Mouse (Mus musculus): ENCODE measurements around the gene Ppm1l.
A peak's percentile ranks its signal among the peaks of the same experiment; 100 is the strongest.

Gene Ppm1l

DNA sequence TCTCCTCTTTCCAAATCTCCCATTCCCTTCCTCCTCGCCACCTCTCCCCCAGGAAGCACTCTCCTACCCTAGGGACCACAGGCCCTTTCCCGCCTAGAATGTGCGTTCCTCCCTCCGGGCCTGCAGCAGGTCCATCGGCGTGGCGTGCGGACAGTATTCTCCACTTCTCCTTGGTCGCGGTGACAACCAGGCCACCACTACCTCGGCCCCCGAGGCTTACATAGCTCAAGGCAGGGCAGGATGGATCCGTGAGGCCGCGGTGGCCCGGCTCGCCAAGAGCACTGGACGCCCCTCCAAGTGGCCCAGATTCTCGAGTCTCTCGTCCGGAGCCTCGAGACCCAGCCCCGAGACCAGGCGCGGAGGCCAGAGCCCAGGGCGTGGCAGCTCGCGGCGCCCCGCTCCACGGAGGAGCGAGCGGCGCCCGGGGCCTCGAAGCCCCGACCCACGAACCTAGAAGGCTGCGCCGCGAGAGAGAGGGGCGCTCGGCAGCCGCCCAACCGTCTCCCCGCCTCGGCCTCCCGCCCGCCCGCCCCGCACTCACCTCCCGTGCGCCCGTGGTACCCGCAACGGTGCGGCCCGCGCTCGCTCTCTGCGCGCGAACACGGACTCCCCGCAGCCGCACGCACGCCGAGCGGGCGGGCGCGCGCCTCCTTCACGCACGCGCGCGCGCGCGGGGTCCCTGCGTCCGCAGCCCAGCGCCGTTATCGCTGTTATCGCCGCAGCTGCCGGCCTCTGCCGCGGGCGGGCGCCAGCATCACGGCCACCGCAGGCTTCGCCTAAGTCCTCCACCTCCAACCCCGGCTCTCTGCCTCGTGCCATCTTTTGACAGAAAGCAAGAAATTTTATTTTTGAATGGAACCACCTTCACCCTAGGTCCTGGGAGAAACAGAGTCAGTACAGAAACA lies 281.9 kb downstream of the Ppm1l start, which contains the start of gene B3galnt1:
TSS of gene B3galnt1 (minus strand) at position 700 of the 905 bp plus-strand sequence.
- peak; percentile 76 for DNase-seq (ENCODE audit: low spot score)

DNA sequence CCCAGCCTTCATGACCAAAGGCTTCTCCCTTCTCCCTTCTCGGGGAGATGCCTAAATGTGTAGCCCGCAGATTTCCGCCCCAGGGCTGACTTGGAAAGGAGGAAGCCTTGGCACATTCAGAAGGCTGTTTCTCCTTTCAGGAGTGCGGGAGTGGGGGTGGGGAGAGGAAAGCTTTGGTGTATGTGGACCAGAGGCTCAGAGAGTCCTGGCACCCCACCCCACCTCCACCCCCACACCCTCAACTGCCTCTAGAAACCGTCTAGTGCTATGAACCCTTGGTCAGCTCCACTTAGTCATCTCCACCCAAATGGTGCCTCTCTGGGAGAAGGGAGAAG lies 282.5 kb downstream of the Ppm1l start:
- no peak for DNase-seq (ENCODE audit: low spot score)

DNA sequence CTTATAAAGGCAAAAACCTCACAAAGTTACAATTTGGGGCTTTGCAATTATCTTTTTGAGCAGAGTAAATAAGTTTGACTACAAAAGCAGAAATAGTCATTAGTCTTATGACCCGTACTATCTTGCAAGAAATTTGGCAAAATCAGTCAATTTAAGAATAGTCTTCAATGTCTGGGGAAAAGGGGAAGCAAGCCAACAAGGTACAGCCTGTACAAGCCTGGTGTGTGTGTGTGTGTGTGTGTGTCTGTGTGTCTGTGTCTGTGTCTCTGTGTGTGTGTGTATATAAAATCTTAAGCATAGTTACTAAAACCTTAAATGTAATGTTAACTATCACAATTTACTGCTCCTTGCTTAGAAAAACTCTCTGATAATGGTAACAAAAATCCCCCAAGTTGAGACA lies 290.3 kb downstream of the Ppm1l start:
- no peak for DNase-seq (ENCODE audit: low spot score)

DNA sequence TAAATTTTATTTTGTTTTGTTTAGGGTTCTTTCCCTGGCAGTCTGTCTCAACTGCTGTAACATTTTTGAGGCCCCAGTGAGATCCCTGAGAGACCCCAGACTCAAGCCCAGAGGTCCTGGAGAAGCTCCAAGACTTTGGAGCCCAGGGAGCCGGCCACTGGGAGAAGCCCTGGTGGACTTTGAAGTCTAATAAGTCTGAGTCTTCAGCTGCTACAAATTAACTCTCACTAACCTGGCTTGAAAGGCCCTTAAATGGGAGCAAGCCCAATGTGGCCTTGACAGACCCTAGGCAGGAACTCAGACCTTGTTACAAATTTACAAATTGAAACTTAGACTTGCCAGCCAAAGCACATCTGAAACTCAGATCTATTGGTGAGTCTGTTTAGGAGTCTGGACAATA lies 290.8 kb downstream of the Ppm1l start:
- no peak for DNase-seq (ENCODE audit: low spot score)

DNA sequence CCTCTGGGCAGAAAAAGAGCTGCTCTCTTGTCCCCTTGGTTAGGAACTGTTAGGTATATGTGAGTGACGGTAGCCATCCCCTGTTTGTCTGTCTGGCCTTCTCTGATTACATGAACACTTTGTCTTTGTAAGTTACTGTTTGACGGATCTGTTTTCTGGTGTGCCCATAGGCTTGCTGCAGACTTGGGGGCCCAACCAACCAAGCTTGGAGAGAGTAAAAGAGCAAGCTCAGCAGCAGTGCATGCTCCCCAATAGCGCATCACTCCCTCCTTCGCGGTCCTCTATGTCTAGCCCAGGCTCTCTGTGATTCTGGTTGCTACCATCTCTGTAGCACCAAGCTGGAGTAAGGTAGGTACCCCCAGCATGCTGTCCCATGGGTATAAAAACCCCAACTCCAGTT lies 291.2 kb downstream of the Ppm1l start:
- no peak for DNase-seq (ENCODE audit: low spot score)
